Comparison of ENCODE assay signal across 10 mouse cellular contexts in genomic region chr6:17763963-17764659, GRCm38 (mm10).
DNase-seq lines count a peak whose midpoint lies in the region; ATAC-seq and TF ChIP-seq lines count a peak whose summit lies in the region.
"Had no signal": no experiment of that assay in that cellular context is flagged by ENCODE, and none has a peak within 500 bp of the region (broad histone marks: within the 10 kb centered on the region; RNA-seq: fewer than 3 reads in every experiment).

No protein-coding gene starts in this region.

- H3K27ac ChIP-seq in limb, embryonic 12.5 days = 0 out of 2 replicates have a peak overlapping the region, but pooled peaks have one; percentile 35
- no peak overlapping the region; the same call in 1 of the 2 replicates for H3K27ac ChIP-seq in limb, embryonic 10.5 days
- peak overlapping the region; percentile 85 for H3K27ac ChIP-seq in embryonic fibroblast, embryonic 13.5 days (ENCODE audit: insufficient read depth, low read length)
- H3K27ac ChIP-seq in layer of hippocampus, adult 2 months = peak overlapping the region; percentile 83
- H3K27ac ChIP-seq in neural tube, embryonic 13.5 days (replicated peaks) = peak overlapping the region; percentile 49
- H3K27ac ChIP-seq: gastrocnemius, adult 2 months; lung, embryonic 15.5 days had no signal

- no peak for DNase-seq in limb, embryonic 10.5 days (ENCODE audit: low spot score)
- peak; percentile 68 to 90 for DNase-seq in layer of hippocampus, adult 2 months (ENCODE audit: low spot score in 2 of 2)
- DNase-seq in kidney, postnatal 14 days = no peak
- no peak for DNase-seq in urinary bladder, postnatal 25 days (ENCODE audit: low spot score)
- no peak for DNase-seq in gastrocnemius, postnatal 36 days
- DNase-seq: gastrocnemius, adult 2 months had no signal

- no peak for TF ChIP-seq CTCF in embryonic fibroblast, embryonic 13.5 days (IDR thresholded peaks at IDR 0.05; ENCODE audit: borderline replicate concordance, insufficient read depth, low read length)
- no peak for TF ChIP-seq CTCF in layer of hippocampus, adult 2 months (conservative IDR thresholded peaks at IDR 0.05)

- no peak overlapping the region for H3K4me2 ChIP-seq in limb, embryonic 12.5 days
- no peak overlapping the region for H3K4me2 ChIP-seq in neural tube, embryonic 13.5 days
- H3K4me2 ChIP-seq: lung, embryonic 15.5 days had no signal

- H3K9me3 ChIP-seq in limb, embryonic 12.5 days = no peaks in the 10 kb centered on the region
- no peaks in the 10 kb centered on the region for H3K9me3 ChIP-seq in limb, embryonic 10.5 days (replicated peaks)
- no peaks in the 10 kb centered on the region for H3K9me3 ChIP-seq in neural tube, embryonic 13.5 days
- H3K9me3 ChIP-seq: lung, embryonic 15.5 days had no signal

- no peaks in the 10 kb centered on the region for H3K36me3 ChIP-seq in limb, embryonic 12.5 days
- H3K36me3 ChIP-seq in limb, embryonic 10.5 days = no peaks in the 10 kb centered on the region
- no peaks in the 10 kb centered on the region for H3K36me3 ChIP-seq in neural tube, embryonic 13.5 days
- H3K36me3 ChIP-seq: lung, embryonic 15.5 days had no signal

- H3K27me3 ChIP-seq in limb, embryonic 12.5 days = no peaks in the 10 kb centered on the region
- H3K27me3 ChIP-seq in limb, embryonic 10.5 days (ENCODE audit: low read depth, poor library complexity, severe bottlenecking) = no peaks in the 10 kb centered on the region
- no peaks in the 10 kb centered on the region for H3K27me3 ChIP-seq in neural tube, embryonic 13.5 days
- H3K27me3 ChIP-seq: lung, embryonic 15.5 days had no signal

- H3K4me3 ChIP-seq in limb, embryonic 12.5 days (replicated peaks) = no peak overlapping the region
- H3K4me3 ChIP-seq in limb, embryonic 10.5 days = no peak overlapping the region
- no peak overlapping the region for H3K4me3 ChIP-seq in embryonic fibroblast, embryonic 13.5 days (ENCODE audit: insufficient read depth, low read length)
- H3K4me3 ChIP-seq in layer of hippocampus, adult 2 months = peak overlapping the region; percentile 27
- no peak overlapping the region for H3K4me3 ChIP-seq in neural tube, embryonic 13.5 days
- H3K4me3 ChIP-seq: gastrocnemius, adult 2 months; lung, embryonic 15.5 days had no signal

- TF ChIP-seq POLR2A in embryonic fibroblast, embryonic 13.5 days (IDR thresholded peaks at IDR 0.05; ENCODE audit: low read depth, low read length) = no peak

- ATAC-seq in limb, embryonic 12.5 days (ENCODE audit: insufficient number of reproducible peaks, insufficient read depth, low FRiP score, low TSS enrichment, low read depth) = no peak
- no peak for ATAC-seq in neural tube, embryonic 13.5 days (ENCODE audit: low read depth)

- H3K9ac ChIP-seq in limb, embryonic 12.5 days (replicated peaks) = no peak overlapping the region
- no peak overlapping the region for H3K9ac ChIP-seq in neural tube, embryonic 13.5 days
- H3K9ac ChIP-seq: lung, embryonic 15.5 days had no signal

- intact Hi-C loops in gastrocnemius, postnatal 36 days (cut with DNase I) = no loop called here

- H3K4me1 ChIP-seq in limb, embryonic 12.5 days (replicated peaks) = peaks cover 26% of the 10 kb centered on the region
- peaks cover 13% of the 10 kb centered on the region; the same call in 1 of the 2 replicates for H3K4me1 ChIP-seq in limb, embryonic 10.5 days
- H3K4me1 ChIP-seq in embryonic fibroblast, embryonic 13.5 days (ENCODE audit: control insufficient read depth, insufficient read depth, low read length) = peaks cover 10% of the 10 kb centered on the region
- peaks cover 50% of the 10 kb centered on the region for H3K4me1 ChIP-seq in neural tube, embryonic 13.5 days (replicated peaks)

- WGBS in limb, embryonic 12.5 days = 80% methylated on average over 9 of the region's 9 CpGs
- whole genome bisulfite sequencing in limb, embryonic 10.5 days = 89% methylated on average over 9 of the region's 9 CpGs
- WGBS in neural tube, embryonic 13.5 days = 70% methylated on average over 9 of the region's 9 CpGs

Comparison
In these comparisons a context has a peak if more than half of its experiments do, and no peak if none do; other contexts are left out.
1. DNase-seq: peak in layer of hippocampus, adult 2 months (2 of 2); none in limb, embryonic 10.5 days (single experiment), kidney, postnatal 14 days (single experiment), urinary bladder, postnatal 25 days (single experiment) and gastrocnemius, postnatal 36 days (0 of 2).